Mouse (Mus musculus) stomach, embryonic 14.5 days (tissue): ENCODE measurements around the gene Gm28043. TPM values are rescaled to one million over a fixed set of nuclear protein-coding genes. Genes with fewer than 3 reads are reported as not detected.

Source experiments
- ATAC-seq: fragments of 200-750 bp; cut with Nextera tagmentation; 2 replicates; pipeline ENCODE4 v1.8.0; 2017; ENCODE audit warnings: low read depth, moderate TSS enrichment; ENCODE audit not compliant: insufficient number of reproducible peaks, insufficient read depth, low FRiP score
- H3K27ac ChIP-seq: fragments of 300-500 bp; sonication (generic); 2 replicates; pipeline ENCODE4 v1.5.1; 2014; ENCODE audit warnings: mild to moderate bottlenecking, low read length, moderate library complexity, mixed read lengths
- H3K27me3 ChIP-seq: fragments of 300-500 bp; sonication (generic); 2 replicates; pipeline ENCODE4 v1.6.1; 2014; ENCODE audit warnings: low read length, control low read depth, mixed read lengths; ENCODE audit not compliant: control insufficient read depth, insufficient read depth
- H3K36me3 ChIP-seq: fragments of 300-500 bp; sonication (generic); 2 replicates; pipeline ENCODE4 v1.6.1; 2014; ENCODE audit warnings: mild to moderate bottlenecking, control low read depth, low read length, moderate library complexity, mixed read lengths; ENCODE audit not compliant: control insufficient read depth, insufficient read depth
- H3K4me1 ChIP-seq: fragments of 300-500 bp; sonication (generic); 2 replicates; pipeline ENCODE4 v1.6.1; 2014; ENCODE audit warnings: low read length, control low read depth, mixed read lengths; ENCODE audit not compliant: control insufficient read depth, insufficient read depth
- H3K4me2 ChIP-seq: fragments of 300-500 bp; sonication (generic); replicated peaks from 2 replicates; pipeline ENCODE4 v1.6.1; 2014; ENCODE audit warnings: low read depth, low read length, control low read depth
- H3K4me3 ChIP-seq: fragments of 300-500 bp; sonication (generic); 2 replicates; pipeline ENCODE4 v1.5.1; 2014; ENCODE audit warnings: low read depth, low read length, control low read depth
- H3K9ac ChIP-seq: fragments of 300-500 bp; sonication (generic); replicated peaks from 2 replicates; pipeline ENCODE4 v1.6.1; 2014; ENCODE audit warnings: low read depth, mild to moderate bottlenecking, control low read depth, low read length, moderate library complexity, mixed read lengths
- H3K9me3 ChIP-seq: fragments of 300-500 bp; sonication (generic); 2 replicates; pipeline ENCODE4 v1.6.1; 2016; ENCODE audit warnings: low read depth, low read length, control low read depth; ENCODE audit not compliant: control insufficient read depth
- WGBS: fragments of 180-500 bp; shearing (Covaris S2); extraction: QIAGEN DNeasy Blood & Tissue Kit; methylation state at CpG from one replicate; pipeline ENCODE4 v1.1.7; 2014; 5-methylcytosine and 5-hydroxymethylcytosine counted together
- polyA plus RNA-seq: library from polyadenylated mRNA; unstranded; fragments of >200 nt; fragmentation: Nextera tagmentation; extraction: Ambion mirVana; gene quantifications from 2 replicates; pipeline ENCODE4 v1.2.1, GENCODE M21; 2014

Gene Gm28043
- polyA plus RNA-seq, 1 experiment from 2014 or later = 2.7 TPM

- ATAC-seq = no peak
- Histone ChIP-seq H3K36me3 (no peaks in the 10 kb centered on the region), H3K9me3 (no peaks in the 10 kb centered on the region), H3K27me3 (no peaks in the 10 kb centered on the region), H3K4me1 (no peaks in the 10 kb centered on the region), H3K9ac (no peak overlapping the region), H3K27ac (no peak overlapping the region), H3K4me2 (no peak overlapping the region), H3K4me3 (no peak overlapping the region)
- 47% methylated on average over 8 of the region's 8 CpGs for WGBS
Measured at GRCm38 (mm10) chr17:29728082-29728481, 113.4 kb downstream of the Gm28043 start.

GRCm38 (mm10) chr17:29730510-29731265, 116.0 kb downstream of the Gm28043 start:
- Histone ChIP-seq H3K27ac (no peak overlapping the region; the same call in 1 of the 2 replicates), H3K4me2 (no peak overlapping the region), H3K36me3 (no peaks in the 10 kb centered on the region), H3K4me3 (no peak overlapping the region), H3K27me3 (no peaks in the 10 kb centered on the region), H3K9ac (no peak overlapping the region), H3K4me1 (no peaks in the 10 kb centered on the region), H3K9me3 (no peaks in the 10 kb centered on the region)
- no peak for ATAC-seq
- 62% methylated on average over 13 of the region's 13 CpGs for WGBS

GRCm38 (mm10) chr17:29731266-29731952, 116.7 kb downstream of the Gm28043 start:
- H3K4me3 ChIP-seq = no peak overlapping the region
- ATAC-seq = no peak
- H3K27me3 ChIP-seq = no peaks in the 10 kb centered on the region
- no peak overlapping the region for H3K4me2 ChIP-seq
- no peaks in the 10 kb centered on the region for H3K9me3 ChIP-seq
- no peaks in the 10 kb centered on the region for H3K36me3 ChIP-seq
- WGBS = 61% methylated on average over 12 of the region's 12 CpGs
- H3K27ac ChIP-seq = no peak overlapping the region
- no peak overlapping the region for H3K9ac ChIP-seq
- no peaks in the 10 kb centered on the region for H3K4me1 ChIP-seq

GRCm38 (mm10) chr17:29731953-29732325, 117.3 kb downstream of the Gm28043 start:
- no peak overlapping the region for H3K4me3 ChIP-seq
- H3K9ac ChIP-seq = no peak overlapping the region
- H3K9me3 ChIP-seq = no peaks in the 10 kb centered on the region
- no peaks in the 10 kb centered on the region for H3K4me1 ChIP-seq
- ATAC-seq = no peak
- WGBS = 65% methylated on average over 6 of the region's 6 CpGs
- no peak overlapping the region for H3K27ac ChIP-seq
- H3K36me3 ChIP-seq = no peaks in the 10 kb centered on the region
- no peaks in the 10 kb centered on the region for H3K27me3 ChIP-seq
- no peak overlapping the region for H3K4me2 ChIP-seq

- no peaks in the 10 kb centered on the region for H3K36me3 ChIP-seq
- H3K4me3 ChIP-seq = no peak overlapping the region
- no peak overlapping the region for H3K4me2 ChIP-seq
- H3K27ac ChIP-seq = no peak overlapping the region
- H3K9me3 ChIP-seq = no peaks in the 10 kb centered on the region
- H3K9ac ChIP-seq = no peak overlapping the region
- no peaks in the 10 kb centered on the region for H3K27me3 ChIP-seq
- no peak for ATAC-seq
- no peaks in the 10 kb centered on the region for H3K4me1 ChIP-seq
- WGBS = 71% methylated on average over 2 of the region's 2 CpGs
Measured at GRCm38 (mm10) chr17:29732522-29732921, 117.8 kb downstream of the Gm28043 start.

GRCm38 (mm10) chr17:29736448-29737014, 121.9 kb downstream of the Gm28043 start:
- no peak for ATAC-seq
- WGBS = 57% methylated on average over 15 of the region's 15 CpGs
- Histone ChIP-seq H3K4me2 (no peak overlapping the region), H3K27ac (no peak overlapping the region), H3K27me3 (no peaks in the 10 kb centered on the region), H3K4me1 (peaks cover 9% of the 10 kb centered on the region; the same call in 1 of the 2 replicates), H3K4me3 (no peak overlapping the region), H3K9me3 (no peaks in the 10 kb centered on the region), H3K9ac (no peak overlapping the region), H3K36me3 (no peaks in the 10 kb centered on the region)

- H3K27ac ChIP-seq = no peak overlapping the region
- H3K9me3 ChIP-seq = no peaks in the 10 kb centered on the region
- H3K4me3 ChIP-seq = no peak overlapping the region
- peaks cover 9% of the 10 kb centered on the region; the same call in 1 of the 2 replicates for H3K4me1 ChIP-seq
- 29% methylated on average over 22 of the region's 22 CpGs for WGBS
- peak; percentile 54; the same call in 1 of the 2 replicates for ATAC-seq
- no peaks in the 10 kb centered on the region for H3K27me3 ChIP-seq
- no peaks in the 10 kb centered on the region for H3K36me3 ChIP-seq
- H3K9ac ChIP-seq = no peak overlapping the region
- peak overlapping the region; percentile 11 for H3K4me2 ChIP-seq
Measured at GRCm38 (mm10) chr17:29737849-29738804, 123.5 kb downstream of the Gm28043 start.

GRCm38 (mm10) chr17:29747466-29747865, 132.8 kb downstream of the Gm28043 start:
- Histone ChIP-seq H3K4me1 (0 out of 2 replicates have a peak, but pooled peaks cover 3% of the 10 kb centered on the region), H3K27me3 (no peaks in the 10 kb centered on the region), H3K9me3 (no peaks in the 10 kb centered on the region), H3K4me2 (no peak overlapping the region), H3K9ac (no peak overlapping the region), H3K4me3 (no peak overlapping the region), H3K36me3 (no peaks in the 10 kb centered on the region), H3K27ac (no peak overlapping the region)
- WGBS = 58% methylated on average over 6 of the region's 6 CpGs
- no peak for ATAC-seq
